Mouse (Mus musculus): ENCODE data around the gene Smox. TPM values are rescaled to one million over a fixed set of nuclear protein-coding genes. Genes with fewer than 3 reads are reported as not detected.

The Smox gene
- polyA plus RNA-seq, 1 experiment = 49.1 TPM

DNA sequence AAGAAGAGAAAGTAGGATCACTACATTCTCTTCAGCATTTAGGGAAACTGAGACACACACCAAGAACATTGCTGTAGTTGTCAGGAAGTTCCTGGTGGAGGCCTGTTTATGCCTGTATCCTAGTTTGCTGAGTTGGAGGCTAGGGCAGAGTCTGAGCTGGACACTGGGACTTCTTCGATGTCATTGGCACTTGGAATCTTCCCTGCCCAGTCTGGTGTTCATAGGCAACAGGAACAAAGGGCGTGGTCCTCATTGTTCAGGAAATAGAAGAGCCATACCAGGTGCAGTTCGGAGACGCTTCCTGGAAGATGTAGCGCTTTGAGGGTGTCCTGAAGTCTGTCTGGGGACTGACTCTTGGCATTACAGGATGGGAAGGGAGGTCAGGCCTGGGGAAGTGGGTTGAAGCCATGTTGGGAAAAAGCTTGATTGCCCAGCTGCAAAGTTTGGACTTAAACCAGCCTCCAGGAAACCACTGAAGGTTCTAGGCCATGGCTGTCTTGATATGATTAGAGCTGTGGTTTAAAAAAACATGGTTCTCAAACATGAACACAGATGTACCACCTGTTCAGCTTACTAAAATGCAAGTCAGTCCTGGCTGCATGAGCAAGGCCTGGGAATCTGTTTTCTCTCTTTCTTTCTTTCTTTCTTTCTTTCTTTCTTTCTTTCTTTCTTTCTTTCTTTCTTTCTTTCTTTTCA is 5.0 kb downstream of the Smox start:
- no peak overlapping the region for H3K4me3 ChIP-seq (ENCODE audit: control insufficient read depth, insufficient read depth, low read length)
- no peaks in the 10 kb centered on the region for H3K36me3 ChIP-seq (ENCODE audit: control insufficient read depth, insufficient read depth, low read length)
- TF ChIP-seq POLR2A (IDR thresholded peaks at IDR 0.05; ENCODE audit: control insufficient read depth, extremely low read depth, insufficient read depth, low read length, poor library complexity) (no peak), CTCF (IDR thresholded peaks at IDR 0.05; ENCODE audit: borderline replicate concordance, control insufficient read depth, extremely low read depth, insufficient read depth, low read length, poor library complexity) (no peak)
- 65% methylated on average over 5 of the region's 5 CpGs for WGBS
- H3K27me3 ChIP-seq (ENCODE audit: control insufficient read depth, insufficient read depth, low read length) = no peaks in the 10 kb centered on the region; the same call in 1 of the 2 replicates
- DNase-seq = no peak
- H3K27ac ChIP-seq (ENCODE audit: control insufficient read depth, insufficient read depth, low read length) = no peak overlapping the region
- peaks cover 29% of the 10 kb centered on the region for H3K4me1 ChIP-seq (replicated peaks; ENCODE audit: control insufficient read depth, insufficient read depth, low read length)

DNA sequence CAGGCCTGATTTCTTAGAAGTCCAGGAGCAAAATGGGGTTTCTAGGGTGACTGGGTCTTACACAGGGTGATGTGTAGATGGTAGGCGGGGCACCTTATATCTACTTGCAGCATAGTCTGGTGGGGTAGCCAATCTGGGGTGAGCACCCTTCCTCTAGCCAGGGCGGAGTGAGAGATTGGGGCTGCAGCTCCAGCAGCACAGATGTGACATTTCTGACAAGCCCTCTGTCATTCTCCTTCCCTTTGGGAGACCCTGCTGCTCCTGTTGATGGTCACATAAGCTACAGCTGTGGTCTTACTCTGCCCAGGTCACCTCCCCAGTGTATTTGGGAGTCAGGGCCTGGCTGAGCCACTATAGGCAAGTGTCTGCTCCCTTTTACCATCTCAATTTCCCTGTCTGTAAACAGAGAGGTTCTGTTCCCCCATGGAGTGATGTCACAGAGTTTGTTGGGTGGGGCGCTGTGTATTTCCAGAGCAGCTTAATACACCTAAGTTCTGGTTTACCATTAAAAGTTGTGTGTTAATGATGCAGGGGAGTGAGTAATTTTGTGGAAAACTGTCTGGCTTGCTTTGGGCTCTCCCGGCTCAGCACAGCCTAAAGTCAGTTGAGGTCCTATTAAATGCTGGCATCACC is 6.0 kb downstream of the Smox start:
- no peak for TF ChIP-seq POLR2A (IDR thresholded peaks at IDR 0.05; ENCODE audit: control insufficient read depth, extremely low read depth, insufficient read depth, low read length, poor library complexity)
- no peak for TF ChIP-seq CTCF (IDR thresholded peaks at IDR 0.05; ENCODE audit: borderline replicate concordance, control insufficient read depth, extremely low read depth, insufficient read depth, low read length, poor library complexity)
- DNase-seq = no peak
- WGBS = 93% methylated on average over 4 of the region's 4 CpGs
- Histone ChIP-seq H3K36me3 (ENCODE audit: control insufficient read depth, insufficient read depth, low read length) (no peaks in the 10 kb centered on the region), H3K27ac (ENCODE audit: control insufficient read depth, insufficient read depth, low read length) (no peak overlapping the region), H3K4me1 (replicated peaks; ENCODE audit: control insufficient read depth, insufficient read depth, low read length) (peaks cover 32% of the 10 kb centered on the region), H3K27me3 (ENCODE audit: control insufficient read depth, insufficient read depth, low read length) (no peaks in the 10 kb centered on the region; the same call in 1 of the 2 replicates), H3K4me3 (ENCODE audit: control insufficient read depth, insufficient read depth, low read length) (no peak overlapping the region)

DNA sequence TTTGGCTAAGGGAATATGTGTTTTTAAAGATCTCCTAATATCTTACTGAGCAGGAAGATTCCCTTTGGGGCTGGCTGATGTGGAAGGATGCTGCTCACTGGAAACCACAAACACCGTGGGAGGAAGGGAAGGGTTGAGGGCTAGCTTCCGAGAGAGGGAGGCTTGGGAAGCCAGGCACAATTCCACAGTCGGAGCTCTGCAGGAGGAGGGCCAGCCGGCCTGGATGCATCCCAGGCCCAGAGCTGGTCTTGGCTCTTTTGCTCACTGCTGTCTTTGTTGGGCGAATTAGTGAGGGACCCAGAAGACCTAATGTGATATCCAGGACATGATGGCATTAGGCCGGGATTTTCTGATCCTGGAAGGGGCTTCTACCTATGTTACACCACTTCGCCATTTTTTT is 6.9 kb downstream of the Smox start:
- Histone ChIP-seq H3K4me1 (replicated peaks; ENCODE audit: control insufficient read depth, insufficient read depth, low read length) (peaks cover 26% of the 10 kb centered on the region), H3K27me3 (ENCODE audit: control insufficient read depth, insufficient read depth, low read length) (no peaks in the 10 kb centered on the region), H3K27ac (ENCODE audit: control insufficient read depth, insufficient read depth, low read length) (no peak overlapping the region), H3K4me3 (ENCODE audit: control insufficient read depth, insufficient read depth, low read length) (no peak overlapping the region), H3K36me3 (ENCODE audit: control insufficient read depth, insufficient read depth, low read length) (no peaks in the 10 kb centered on the region)
- TF ChIP-seq POLR2A (IDR thresholded peaks at IDR 0.05; ENCODE audit: control insufficient read depth, extremely low read depth, insufficient read depth, low read length, poor library complexity) (no peak), CTCF (IDR thresholded peaks at IDR 0.05; ENCODE audit: borderline replicate concordance, control insufficient read depth, extremely low read depth, insufficient read depth, low read length, poor library complexity) (no peak)
- DNase-seq = no peak
- 83% methylated on average over 7 of the region's 7 CpGs for WGBS

DNA sequence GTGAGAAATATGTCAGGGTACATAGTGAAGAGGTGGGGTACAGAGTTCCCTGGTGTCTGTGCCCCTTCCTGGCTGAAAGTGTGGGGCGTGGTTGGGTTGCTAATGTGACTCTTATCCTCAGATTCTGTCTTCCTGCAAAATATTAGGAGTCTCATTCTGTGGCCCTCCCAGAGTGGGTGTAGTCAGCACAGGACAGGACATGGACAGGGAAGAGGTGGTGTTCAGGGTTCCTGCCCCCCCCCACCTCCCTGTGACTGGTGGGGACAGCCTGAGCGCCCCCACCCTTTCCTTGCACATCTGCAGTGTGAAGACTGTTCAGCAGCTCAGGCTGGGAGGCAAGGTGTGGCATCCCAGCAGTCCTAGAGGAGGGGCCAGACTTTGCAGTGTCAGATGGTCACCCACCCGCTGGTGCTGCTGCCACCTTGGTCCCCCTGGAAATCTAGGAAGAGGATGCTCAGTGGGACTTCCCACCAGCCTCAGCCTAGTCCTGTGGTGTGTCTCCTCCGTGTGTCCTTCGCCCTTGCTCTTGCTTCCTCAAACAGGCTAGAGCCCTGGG is 8.1 kb downstream of the Smox start:
- no peak for DNase-seq

DNA sequence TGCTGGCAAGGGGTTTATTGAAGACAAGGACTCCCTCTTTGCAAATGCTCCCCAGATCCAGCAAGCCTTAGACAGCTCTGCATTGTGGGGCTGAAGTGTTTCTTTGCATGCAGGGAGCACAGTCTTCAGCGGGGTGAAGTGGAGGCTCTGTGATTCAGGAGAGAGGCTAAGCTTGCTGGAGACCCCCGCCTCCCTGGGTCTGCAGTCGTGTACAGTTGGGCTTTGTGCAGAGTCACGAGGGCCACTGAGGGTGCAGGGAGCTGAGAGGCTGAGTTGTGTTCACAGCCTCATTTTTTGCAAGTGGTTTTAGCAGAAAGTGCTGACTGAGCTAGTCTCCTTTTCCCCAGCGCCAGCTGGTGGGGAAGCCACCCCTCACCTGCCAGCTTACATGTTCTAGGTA is 10.6 kb downstream of the Smox start:
- H3K4me3 ChIP-seq (ENCODE audit: control insufficient read depth, insufficient read depth, low read length) = no peak overlapping the region
- H3K27me3 ChIP-seq (ENCODE audit: control insufficient read depth, insufficient read depth, low read length) = no peaks in the 10 kb centered on the region
- peaks cover 22% of the 10 kb centered on the region for H3K4me1 ChIP-seq (replicated peaks; ENCODE audit: control insufficient read depth, insufficient read depth, low read length)
- H3K36me3 ChIP-seq (ENCODE audit: control insufficient read depth, insufficient read depth, low read length) = no peaks in the 10 kb centered on the region
- WGBS = 57% methylated on average over 5 of the region's 5 CpGs
- no peak for DNase-seq
- H3K27ac ChIP-seq (ENCODE audit: control insufficient read depth, insufficient read depth, low read length) = no peak overlapping the region
- TF ChIP-seq POLR2A (IDR thresholded peaks at IDR 0.05; ENCODE audit: control insufficient read depth, extremely low read depth, insufficient read depth, low read length, poor library complexity) (no peak), CTCF (IDR thresholded peaks at IDR 0.05; ENCODE audit: borderline replicate concordance, control insufficient read depth, extremely low read depth, insufficient read depth, low read length, poor library complexity) (no peak)

More for the DNA sequence above, 8.1 kb downstream of the Smox start:
- Histone ChIP-seq H3K36me3 (ENCODE audit: control insufficient read depth, insufficient read depth, low read length) (no peaks in the 10 kb centered on the region), H3K4me1 (replicated peaks; ENCODE audit: control insufficient read depth, insufficient read depth, low read length) (peaks cover 26% of the 10 kb centered on the region), H3K27me3 (ENCODE audit: control insufficient read depth, insufficient read depth, low read length) (no peaks in the 10 kb centered on the region), H3K27ac (ENCODE audit: control insufficient read depth, insufficient read depth, low read length) (no peak overlapping the region), H3K4me3 (ENCODE audit: control insufficient read depth, insufficient read depth, low read length) (no peak overlapping the region)
- WGBS = 90% methylated on average over 5 of the region's 5 CpGs
- TF ChIP-seq POLR2A (IDR thresholded peaks at IDR 0.05; ENCODE audit: control insufficient read depth, extremely low read depth, insufficient read depth, low read length, poor library complexity) = no peak

DNA sequence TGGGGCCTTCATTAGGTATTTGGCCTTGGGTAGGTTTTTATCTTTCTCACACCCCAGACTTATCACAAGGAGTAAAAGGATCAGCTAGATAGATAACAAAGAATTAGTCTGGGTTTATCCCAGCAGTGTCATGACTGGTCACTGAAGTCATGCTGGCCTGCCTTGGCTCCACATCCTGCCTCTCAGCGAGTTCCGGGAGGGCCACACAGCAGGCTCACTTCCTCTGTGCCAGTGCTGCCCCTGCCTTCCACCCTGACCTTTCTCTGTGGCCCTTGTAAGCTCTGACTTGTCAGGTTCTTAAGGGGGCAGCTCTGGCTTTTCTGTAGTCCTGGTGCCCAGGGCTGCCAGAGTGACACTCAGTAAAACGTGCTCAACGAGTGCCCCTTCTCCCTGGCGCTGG is 11.3 kb downstream of the Smox start:
- Histone ChIP-seq H3K27me3 (ENCODE audit: control insufficient read depth, insufficient read depth, low read length) (no peaks in the 10 kb centered on the region), H3K4me1 (replicated peaks; ENCODE audit: control insufficient read depth, insufficient read depth, low read length) (peaks cover 16% of the 10 kb centered on the region; the same call in 1 of the 2 replicates), H3K36me3 (ENCODE audit: control insufficient read depth, insufficient read depth, low read length) (no peaks in the 10 kb centered on the region), H3K27ac (ENCODE audit: control insufficient read depth, insufficient read depth, low read length) (no peak overlapping the region), H3K4me3 (ENCODE audit: control insufficient read depth, insufficient read depth, low read length) (no peak overlapping the region)
- WGBS = 90% methylated on average over 5 of the region's 5 CpGs
- DNase-seq = no peak
- TF ChIP-seq CTCF (IDR thresholded peaks at IDR 0.05; ENCODE audit: borderline replicate concordance, control insufficient read depth, extremely low read depth, insufficient read depth, low read length, poor library complexity) (no peak), POLR2A (IDR thresholded peaks at IDR 0.05; ENCODE audit: control insufficient read depth, extremely low read depth, insufficient read depth, low read length, poor library complexity) (no peak)

Measured in thymus, adult 2 months (tissue).